9 mouse cellular contexts compared by ENCODE assay signal in genomic region chrX:109076355-109076754, GRCm38 (mm10). TPM values are rescaled to one million over a fixed set of nuclear protein-coding genes. Genes with fewer than 3 reads are reported as not detected.
DNase-seq lines count a peak whose midpoint lies in the region; ATAC-seq and TF ChIP-seq lines count a peak whose summit lies in the region.
"Had no signal": no experiment of that assay in that cellular context is flagged by ENCODE, and none has a peak within 500 bp of the region (broad histone marks: within the 10 kb centered on the region; RNA-seq: fewer than 3 reads in every experiment).

No protein-coding gene starts in this region.

- no peaks in the 10 kb centered on the region for H3K4me1 ChIP-seq in stomach, postnatal 0 days (replicated peaks; ENCODE audit: control insufficient read depth, insufficient read depth)
- no peaks in the 10 kb centered on the region for H3K4me1 ChIP-seq in forebrain, embryonic 12.5 days
- H3K4me1 ChIP-seq: heart, embryonic 13.5 days had no signal

- H3K9me3 ChIP-seq in stomach, postnatal 0 days (ENCODE audit: control insufficient read depth, low read length) = no peaks in the 10 kb centered on the region
- H3K9me3 ChIP-seq in forebrain, embryonic 12.5 days = no peaks in the 10 kb centered on the region
- H3K9me3 ChIP-seq: heart, embryonic 13.5 days had no signal

- no peak overlapping the region for H3K9ac ChIP-seq in stomach, postnatal 0 days (ENCODE audit: low read length)
- H3K9ac ChIP-seq in forebrain, embryonic 12.5 days = no peak overlapping the region
- H3K9ac ChIP-seq: heart, embryonic 13.5 days had no signal

- no peaks in the 10 kb centered on the region for H3K27me3 ChIP-seq in stomach, postnatal 0 days (ENCODE audit: control insufficient read depth, insufficient read depth, low read length)
- no peaks in the 10 kb centered on the region for H3K27me3 ChIP-seq in forebrain, embryonic 12.5 days
- H3K27me3 ChIP-seq: heart, embryonic 13.5 days had no signal

- no peak overlapping the region for H3K4me2 ChIP-seq in stomach, postnatal 0 days (replicated peaks; ENCODE audit: low read depth)
- no peak overlapping the region for H3K4me2 ChIP-seq in forebrain, embryonic 12.5 days
- H3K4me2 ChIP-seq: heart, embryonic 13.5 days had no signal

- ATAC-seq in stomach, postnatal 0 days (ENCODE audit: low FRiP score, low TSS enrichment) = no peak
- no peak for ATAC-seq in forebrain, embryonic 12.5 days (ENCODE audit: low FRiP score)

- DNase-seq in heart, postnatal 10 days = peak; percentile 19 to 41
- no peak for DNase-seq in heart, adult 11 months
- DNase-seq in thymus, postnatal 0 days (ENCODE audit: low spot score) = peak; percentile 24
- no peak for DNase-seq in thymus, adult 18-20 months
- DNase-seq in embryo, embryonic 11 days = peak; percentile 50
- no peak for DNase-seq in stomach, postnatal 0 days (ENCODE audit: low spot score)
- no peak for DNase-seq in urinary bladder, postnatal 36 days (ENCODE audit: low spot score in 2 of 2)

- TF ChIP-seq EP300 in stomach, postnatal 0 days (optimal IDR thresholded peaks at IDR 0.05) = no peak

- intact Hi-C loops in heart, postnatal 10 days (cut with DNase I) = loop anchor here (5.0 to 10.0 kb wide), 3 partner anchors 74 to 1262 kb away; partner anchors contain the start of gene 2610002M06Rik

- peak; percentile 67 for TF ChIP-seq CTCF in stomach, postnatal 0 days (IDR thresholded peaks at IDR 0.05; ENCODE audit: low read depth)

- H3K4me3 ChIP-seq in stomach, postnatal 0 days (ENCODE audit: low read depth, low read length) = no peak overlapping the region
- H3K4me3 ChIP-seq in forebrain, embryonic 12.5 days (replicated peaks) = no peak overlapping the region
- H3K4me3 ChIP-seq: heart, embryonic 13.5 days had no signal

- H3K36me3 ChIP-seq in stomach, postnatal 0 days (ENCODE audit: control insufficient read depth, insufficient read depth, low read length) = no peaks in the 10 kb centered on the region
- H3K36me3 ChIP-seq in forebrain, embryonic 12.5 days (replicated peaks) = no peaks in the 10 kb centered on the region
- H3K36me3 ChIP-seq: heart, embryonic 13.5 days had no signal

- no peak overlapping the region for H3K27ac ChIP-seq in stomach, postnatal 0 days (replicated peaks)
- no peak overlapping the region for H3K27ac ChIP-seq in forebrain, embryonic 12.5 days
- H3K27ac ChIP-seq: heart, embryonic 13.5 days had no signal

- 14% methylated on average over 3 of the region's 3 CpGs for WGBS in stomach, postnatal 0 days
- WGBS in forebrain, embryonic 12.5 days = 24% methylated on average over 3 of the region's 3 CpGs

RNA-seq across cellular contexts. Expression of gene Sh3bgrl, which starts 18.8 kb away (rescaled TPM):
- 10 to 100 TPM; 57.6 to 59.8 TPM for total RNA-seq in heart, postnatal 10 days (2021)
- polyA plus RNA-seq in thymus, postnatal 0 days (2015; fragmentation: Nextera tagmentation; extraction: Ambion mirVana) = 40.5 and 73.1 TPM in 2 replicates
- polyA plus RNA-seq in stomach, postnatal 0 days (2015; fragmentation: Nextera tagmentation; extraction: Ambion mirVana) = 66.2 and 66.8 TPM in 2 replicates
- 236 TPM in 2 replicates for polyA plus RNA-seq in forebrain, embryonic 12.5 days (2016; fragmentation: Nextera tagmentation; extraction: Ambion mirVana)

Comparison
In these comparisons a context has a peak if more than half of its experiments do, and no peak if none do; other contexts are left out.
1. DNase-seq: peak in heart, postnatal 10 days (2 of 2), thymus, postnatal 0 days (single experiment) and embryo, embryonic 11 days (single experiment); none in heart, adult 11 months (single experiment), thymus, adult 18-20 months (0 of 2), stomach, postnatal 0 days (single experiment) and urinary bladder, postnatal 36 days (0 of 2).